Mouse (Mus musculus) inflammation-experienced regulatory T-cells, adult 6 months (primary cell): ENCODE data around the gene Dlx6. TPM values are rescaled to one million over a fixed set of nuclear protein-coding genes. Genes with fewer than 3 reads are reported as not detected.

Source experiments
- ATAC-seq: one replicate; pipeline ENCODE4 v1.8.0; 2017
- polyA plus RNA-seq, 3 experiments: library from polyadenylated mRNA; unstranded; fragments of 100-300 nt; shearing (Covaris generic); gene quantifications; one replicate each; pipeline ENCODE4 v1.2.1; 2017

Gene Dlx6
- polyA plus RNA-seq, 3 experiments from 2014 or later = not detected

DNA sequence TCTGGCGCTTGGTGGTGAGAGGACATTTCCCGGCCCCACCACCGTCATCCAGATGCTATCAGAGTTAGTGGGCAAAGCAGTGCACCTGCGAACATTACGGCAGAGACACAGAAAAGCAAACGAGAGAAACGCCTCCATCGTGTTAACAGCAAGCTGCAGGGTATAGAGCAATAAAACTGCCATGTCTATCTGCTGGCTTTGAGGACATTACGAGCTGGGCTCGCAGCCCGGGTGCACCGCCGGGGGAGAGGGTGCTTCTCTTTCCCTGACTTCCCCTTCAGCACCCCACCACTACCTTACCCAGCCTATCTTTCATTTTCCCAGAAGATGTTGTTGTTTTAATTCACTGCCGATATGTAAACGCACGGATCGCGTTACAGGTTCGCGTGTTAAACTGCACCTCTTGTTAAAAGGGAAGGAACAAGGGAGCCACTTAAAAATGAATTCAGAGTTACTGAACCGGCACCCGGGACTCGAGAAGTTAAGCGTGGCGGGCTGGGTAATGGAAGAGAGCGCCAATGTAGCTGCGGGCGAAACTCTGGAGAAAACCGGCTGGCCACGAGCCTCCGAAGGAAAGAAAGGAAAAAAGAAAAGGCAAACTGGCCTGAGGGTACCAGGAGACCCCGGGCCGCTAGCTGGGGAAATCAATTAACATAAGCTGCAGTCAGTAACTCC is 2.6 kb upstream of the Dlx6 start:
- ATAC-seq = no peak

DNA sequence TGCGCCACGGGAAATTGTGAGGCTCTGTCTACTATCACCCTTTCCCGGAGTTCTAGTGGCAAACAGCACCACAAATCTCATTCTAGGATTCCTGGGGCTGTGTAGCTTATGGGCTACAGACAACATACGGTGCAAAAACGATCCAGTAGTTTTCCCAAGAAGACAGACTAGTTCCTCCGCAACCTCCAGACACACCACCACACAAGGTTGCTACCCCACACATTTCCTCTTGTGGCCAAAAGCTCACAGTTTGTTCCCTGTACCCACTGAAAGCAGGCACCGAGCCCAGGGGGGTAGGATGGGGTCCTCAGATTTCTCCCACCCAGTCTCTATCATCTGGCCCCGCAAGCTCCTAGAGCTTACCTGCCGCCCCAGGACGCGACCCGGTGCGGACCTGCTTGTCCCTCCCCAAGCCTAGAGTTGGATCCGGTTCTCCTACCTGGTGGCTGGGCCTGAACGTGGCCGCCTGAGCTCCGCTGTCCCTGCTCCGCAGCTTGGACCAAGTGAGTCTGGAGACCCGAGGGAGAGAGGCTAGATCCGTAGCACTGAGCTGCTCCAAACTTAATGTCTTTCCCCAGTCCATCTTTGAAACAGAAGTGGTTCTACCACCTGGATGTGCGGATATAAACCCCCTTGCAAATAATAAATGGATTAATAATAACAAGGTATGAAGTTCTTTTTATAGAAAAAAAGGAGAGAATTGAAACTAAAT is 1.9 kb upstream of the Dlx6 start:
- ATAC-seq = no peak

DNA sequence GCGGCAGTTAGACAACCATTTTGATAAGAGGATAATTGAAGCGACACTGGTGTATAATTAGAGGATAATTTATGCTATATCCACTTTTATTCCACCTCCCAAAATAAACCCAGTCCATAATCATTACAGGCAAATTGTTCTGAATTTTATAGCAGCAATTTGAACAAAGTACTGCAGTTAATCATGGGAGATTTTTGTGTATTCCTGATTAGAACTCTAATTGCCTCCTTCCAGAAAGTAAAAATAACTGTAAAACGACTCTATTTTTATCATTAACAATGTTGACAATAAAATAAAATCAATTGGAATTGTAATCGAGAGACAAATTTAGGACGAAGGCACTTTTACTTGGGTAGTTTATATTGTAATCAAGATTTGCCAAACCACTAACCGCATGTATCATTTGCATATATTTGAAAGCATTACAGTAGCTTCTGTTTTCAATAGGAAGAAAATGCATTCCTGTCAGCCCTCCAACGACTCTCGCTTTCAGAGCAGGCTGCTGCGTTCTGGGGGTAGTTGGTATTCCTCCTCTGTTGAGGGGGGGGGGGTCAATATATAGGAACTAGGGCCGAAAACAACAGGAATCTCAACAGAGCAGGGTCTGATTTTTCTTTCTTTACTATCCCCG is 1.2 kb upstream of the Dlx6 start:
- ATAC-seq = no peak

DNA sequence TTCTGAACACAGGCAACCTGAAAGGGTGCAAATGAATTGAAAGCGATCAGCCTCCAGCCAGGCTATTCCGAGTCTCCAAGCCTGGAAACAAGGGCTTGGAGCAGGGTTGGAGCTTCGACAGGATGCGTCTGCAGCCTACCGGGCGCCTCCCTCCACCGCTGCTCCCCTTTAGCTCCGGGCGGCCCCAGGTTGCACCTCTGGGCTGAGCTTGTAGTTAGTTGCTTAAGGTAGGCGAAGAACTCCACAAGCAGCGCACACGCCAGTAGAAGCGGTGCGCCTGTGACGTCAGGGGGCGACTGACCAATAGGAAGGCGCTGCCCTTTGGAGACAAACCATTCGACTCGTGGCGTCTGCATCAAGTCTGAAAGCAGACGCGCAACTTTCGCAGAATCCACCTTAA is 523 bp upstream of the Dlx6 start:
- ATAC-seq = no peak

- ATAC-seq = no peak
Observed at GRCm38 (mm10) chr6:6863955-6864354, 821 bp downstream of the Dlx6 start.

DNA sequence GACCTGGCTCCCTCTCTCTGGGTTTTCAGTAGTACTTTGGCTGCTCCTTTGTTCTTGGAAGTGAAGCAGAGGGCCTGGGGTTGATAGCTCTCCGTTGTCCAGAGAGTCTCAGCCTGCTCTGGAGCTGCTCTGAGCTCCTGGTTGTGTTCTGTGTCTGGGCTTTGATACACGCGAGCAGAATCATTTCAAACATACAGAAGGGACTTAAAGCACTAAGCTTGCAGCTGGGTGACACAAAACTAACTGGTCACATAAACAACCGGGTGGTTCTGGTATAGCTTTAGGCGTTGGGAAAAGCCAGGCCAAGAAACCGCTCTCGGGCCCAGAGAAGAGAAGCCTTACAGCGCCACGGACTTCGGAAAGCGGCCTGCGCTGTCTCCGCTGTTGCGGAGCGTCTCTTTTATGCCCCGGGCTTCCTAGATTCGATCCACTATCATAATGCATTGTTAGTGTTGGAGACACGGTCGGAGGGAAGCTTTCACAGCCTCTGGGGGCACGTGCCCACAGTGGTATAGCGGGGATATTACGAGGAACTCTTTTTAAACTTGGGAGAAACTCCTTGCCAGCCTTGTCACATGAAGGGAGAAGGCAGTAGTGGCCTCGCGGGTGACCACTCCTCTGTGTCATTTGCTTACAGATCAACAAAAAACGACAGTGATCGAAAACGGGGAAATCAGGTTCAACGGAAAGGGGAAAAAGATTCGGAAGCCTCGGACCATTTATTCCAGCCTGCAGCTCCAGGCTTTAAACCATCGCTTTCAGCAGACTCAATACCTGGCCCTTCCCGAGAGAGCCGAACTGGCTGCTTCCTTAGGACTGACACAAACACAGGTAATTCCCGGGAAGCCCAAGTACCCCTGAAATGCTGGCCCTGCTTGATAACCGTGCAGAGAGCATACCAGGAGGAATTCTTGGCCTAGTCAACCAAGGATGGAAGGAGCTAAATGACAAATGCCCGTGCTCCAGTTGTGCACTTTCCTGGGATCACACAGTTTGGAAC is 1.6 kb downstream of the Dlx6 start:
- ATAC-seq = no peak

DNA sequence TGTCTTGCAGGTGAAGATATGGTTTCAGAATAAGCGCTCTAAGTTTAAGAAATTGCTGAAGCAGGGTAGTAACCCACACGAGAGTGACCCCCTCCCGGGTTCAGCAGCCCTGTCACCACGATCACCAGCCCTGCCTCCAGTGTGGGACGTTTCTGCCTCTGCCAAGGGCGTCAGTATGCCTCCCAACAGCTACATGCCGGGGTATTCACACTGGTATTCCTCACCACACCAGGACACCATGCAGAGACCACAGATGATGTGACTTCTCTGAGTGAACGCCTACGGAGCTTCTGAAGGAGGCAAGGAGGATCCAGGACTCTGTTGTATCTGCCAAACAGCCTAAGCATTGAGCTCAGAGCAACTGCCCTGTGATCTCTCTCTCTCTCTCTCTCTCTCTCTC is 3.9 kb downstream of the Dlx6 start:
- ATAC-seq = no peak

- no peak for ATAC-seq
Observed at GRCm38 (mm10) chr6:6869041-6869685, 6.0 kb downstream of the Dlx6 start.

DNA sequence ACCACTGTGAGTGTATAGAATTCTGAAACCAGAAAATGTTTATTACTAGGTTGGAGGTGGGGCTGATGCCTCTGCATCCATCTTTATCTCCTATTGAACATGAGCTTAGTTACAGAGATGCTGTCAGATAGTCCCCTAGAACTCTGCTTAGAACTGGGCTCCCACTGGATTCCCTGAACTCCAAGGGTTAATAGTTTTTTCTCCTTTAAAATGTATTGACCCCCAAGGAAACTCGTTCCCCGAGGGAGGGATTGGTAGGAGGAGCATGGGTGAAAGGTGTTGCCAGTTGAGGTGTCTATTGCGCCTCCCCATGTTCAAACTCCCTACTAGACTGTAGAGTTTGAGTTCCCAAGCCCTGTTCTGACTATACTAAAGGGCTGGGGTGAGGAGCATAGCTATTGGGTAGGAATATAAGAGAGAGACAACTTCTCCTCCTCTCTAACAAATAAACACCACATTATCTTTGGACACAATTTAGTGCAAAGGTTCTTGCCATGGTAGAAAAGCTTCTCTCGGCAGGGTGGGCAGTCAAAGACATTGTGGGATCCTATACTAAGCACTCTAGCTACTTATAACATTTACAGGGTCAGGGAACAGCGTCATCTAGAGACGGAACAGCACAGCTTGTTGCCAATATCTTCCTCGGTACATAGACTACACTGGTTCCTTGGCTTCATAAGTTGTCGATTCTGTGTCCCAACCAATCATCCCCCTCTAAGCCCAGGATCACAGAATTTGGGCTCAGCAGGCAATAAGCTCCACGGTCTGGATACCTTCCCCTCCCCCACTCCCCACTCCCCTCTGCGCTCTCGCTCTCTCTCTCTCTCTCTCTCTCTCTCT is 7.0 kb downstream of the Dlx6 start:
- ATAC-seq = no peak

GRCm38 (mm10) chr6:6870876-6871420 is 7.8 kb downstream of the Dlx6 start:
- ATAC-seq = no peak

GRCm38 (mm10) chr6:6871692-6872091 is 8.6 kb downstream of the Dlx6 start:
- ATAC-seq = no peak

- no peak for ATAC-seq
Observed at GRCm38 (mm10) chr6:6872873-6873272, 9.7 kb downstream of the Dlx6 start.

- no peak for ATAC-seq
Observed at GRCm38 (mm10) chr6:6873476-6874072, 10.4 kb downstream of the Dlx6 start.

GRCm38 (mm10) chr6:6874073-6874771 is 11.1 kb downstream of the Dlx6 start:
- no peak for ATAC-seq

DNA sequence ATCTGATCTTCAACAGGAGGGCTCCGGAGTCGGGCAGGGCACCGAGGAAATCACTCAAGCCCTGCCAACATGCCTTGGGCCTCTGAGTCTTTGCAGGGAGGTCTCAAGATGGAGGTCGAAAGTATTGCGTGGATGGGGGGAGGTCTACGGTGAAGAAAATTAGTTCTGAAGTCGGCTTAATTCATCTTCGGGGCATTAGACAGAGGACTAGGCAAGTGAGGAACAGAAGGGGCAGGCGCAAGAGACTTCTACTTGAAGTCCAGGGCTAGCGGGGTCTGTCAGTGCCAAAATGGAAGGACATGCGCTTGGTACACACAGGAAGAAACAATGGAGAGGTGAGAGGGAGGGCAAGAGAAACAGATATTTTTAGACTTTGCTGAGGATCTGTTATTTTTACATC is 12.0 kb downstream of the Dlx6 start:
- no peak for ATAC-seq

GRCm38 (mm10) chr6:6875676-6876075 is 12.5 kb downstream of the Dlx6 start:
- ATAC-seq = no peak

DNA sequence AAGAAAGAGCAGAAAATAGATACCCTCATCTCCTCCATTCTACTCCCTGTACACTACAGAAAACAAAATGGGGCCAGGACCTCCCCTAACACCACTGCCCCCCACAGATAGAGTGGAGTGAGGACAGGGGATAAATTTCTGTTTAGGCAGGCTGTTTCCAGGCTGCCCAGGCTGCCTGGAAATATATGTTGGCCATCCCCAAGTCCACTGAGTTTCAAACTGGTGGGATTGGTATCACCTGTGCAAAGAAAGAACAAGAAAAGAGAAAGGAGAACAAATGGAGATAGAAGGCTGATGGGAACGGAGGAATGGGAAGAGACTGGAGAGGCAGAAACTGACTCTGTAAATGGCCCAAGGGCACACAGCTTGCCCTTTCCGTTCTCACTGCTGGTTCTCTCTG is 13.1 kb downstream of the Dlx6 start:
- no peak for ATAC-seq

DNA sequence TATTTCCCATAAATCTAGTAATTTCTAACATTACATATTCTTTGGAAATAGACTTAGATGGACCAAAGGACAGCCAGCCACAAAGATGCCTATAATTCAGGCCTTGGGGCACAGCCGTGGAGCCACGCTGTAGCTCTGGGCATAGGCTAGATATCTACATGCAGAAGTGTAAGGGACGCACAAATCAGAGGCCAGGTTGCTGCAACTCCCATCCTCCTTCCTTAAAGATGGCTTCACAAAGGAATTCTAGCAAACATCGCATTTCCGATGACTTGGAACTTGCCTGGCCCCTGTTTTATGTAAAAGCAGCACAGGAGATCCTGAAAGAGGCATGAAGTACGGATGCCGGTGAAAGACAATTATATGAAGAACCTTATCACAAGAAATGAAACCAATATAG is 13.6 kb downstream of the Dlx6 start:
- ATAC-seq = no peak

- no peak for ATAC-seq
Observed at GRCm38 (mm10) chr6:6877346-6877910, 14.3 kb downstream of the Dlx6 start.
